Mouse (Mus musculus) hindbrain, embryonic 10.5 days (tissue): ENCODE results near the gene Gm21731. TPM values are rescaled to one million over a fixed set of nuclear protein-coding genes. Genes with fewer than 3 reads are reported as not detected.
"Not testable (repeated sequence)": the region's sequence is repeated elsewhere in the genome, so short reads cannot be mapped to it uniquely, and the experiment has no call there.

Experiments
- DNase-seq: peaks from one replicate; pipeline ENCODE4 v3.0.0-alpha.2; 2017; ENCODE audit warnings: low spot score
- H3K27ac ChIP-seq: fragments of 300-500 bp; sonication (generic); 2 replicates; pipeline ENCODE4 v1.5.1; 2016; ENCODE audit warnings: mild to moderate bottlenecking, moderate library complexity
- H3K27me3 ChIP-seq: fragments of 300-500 bp; sonication (generic); 2 replicates; pipeline ENCODE4 v1.6.1; 2016; ENCODE audit warnings: mild to moderate bottlenecking; ENCODE audit not compliant: poor library complexity, insufficient read depth, severe bottlenecking
- H3K36me3 ChIP-seq: fragments of 300-500 bp; sonication (generic); 2 replicates; pipeline ENCODE4 v1.6.1; 2016; ENCODE audit warnings: mild to moderate bottlenecking, moderate library complexity
- H3K4me1 ChIP-seq: fragments of 300-500 bp; sonication (generic); replicated peaks from 2 replicates; pipeline ENCODE4 v1.6.1; 2016; ENCODE audit warnings: mild to moderate bottlenecking
- H3K4me3 ChIP-seq: fragments of 300-500 bp; sonication (generic); 2 replicates; pipeline ENCODE4 v1.5.1; 2016; ENCODE audit warnings: mild to moderate bottlenecking, moderate library complexity
- H3K9me3 ChIP-seq: fragments of 300-500 bp; sonication (generic); 2 replicates; pipeline ENCODE4 v1.6.1; 2016; ENCODE audit warnings: mild to moderate bottlenecking, moderate library complexity
- WGBS: fragments of 180-500 bp; shearing (Covaris S2); methylation state at CpG from one replicate; pipeline ENCODE4 v1.1.7; 2016; 5-methylcytosine and 5-hydroxymethylcytosine counted together
- polyA plus RNA-seq: library from polyadenylated mRNA; unstranded; fragments of >200 nt; fragmentation: Nextera tagmentation; extraction: Ambion mirVana; gene quantifications from 2 replicates; pipeline ENCODE4 v1.2.1, GENCODE M21; 2016

Gm21731 gene
- polyA plus RNA-seq = not detected in 2 replicates

- not testable (repeated sequence) for H3K4me1 ChIP-seq, H3K9me3 ChIP-seq, H3K27ac ChIP-seq, H3K27me3 ChIP-seq, H3K4me3 ChIP-seq, H3K36me3 ChIP-seq, DNase-seq
These were observed at the start of gene Gm21731 for GRCm38 (mm10) chr13:120238811-120239210. Gene Gm21731 (plus strand): TSS chr13:120239111.

- not testable (repeated sequence) for H3K27me3 ChIP-seq, H3K9me3 ChIP-seq, H3K4me1 ChIP-seq, DNase-seq, H3K4me3 ChIP-seq, H3K27ac ChIP-seq, H3K36me3 ChIP-seq
- 84% methylated on average over 7 of the region's 8 CpGs for WGBS
These were observed 42.6 kb upstream of the Gm21731 start for GRCm38 (mm10) chr13:120196189-120196821.

- not testable (repeated sequence) for H3K4me3 ChIP-seq, H3K9me3 ChIP-seq, H3K36me3 ChIP-seq, H3K27ac ChIP-seq, DNase-seq, H3K27me3 ChIP-seq, H3K4me1 ChIP-seq
- no CpG with 5 or more reads among the region's 2 CpGs for WGBS
These were observed 23.1 kb upstream of the Gm21731 start, which contains the start of gene Gm21762 for GRCm38 (mm10) chr13:120215847-120216246. Gene Gm21762 (minus strand): TSS chr13:120215947.

GRCm38 (mm10) chr13:120220922-120221321, 18.0 kb upstream of the Gm21731 start:
- not testable (repeated sequence) for H3K27me3 ChIP-seq, H3K36me3 ChIP-seq, H3K4me3 ChIP-seq, H3K27ac ChIP-seq, DNase-seq, H3K4me1 ChIP-seq, H3K9me3 ChIP-seq
- WGBS = 82% methylated on average over 5 of the region's 5 CpGs

- H3K27ac ChIP-seq, H3K9me3 ChIP-seq, H3K4me1 ChIP-seq, H3K27me3 ChIP-seq, H3K36me3 ChIP-seq, H3K4me3 ChIP-seq, DNase-seq: not testable (repeated sequence)
- 92% methylated on average over 16 of the region's 25 CpGs for WGBS
These were observed 15.8 kb upstream of the Gm21731 start for GRCm38 (mm10) chr13:120223012-120223659.

GRCm38 (mm10) chr13:120231798-120232197, 7.1 kb upstream of the Gm21731 start:
- not testable (repeated sequence) for H3K4me3 ChIP-seq, H3K9me3 ChIP-seq, H3K4me1 ChIP-seq, H3K36me3 ChIP-seq, DNase-seq, H3K27me3 ChIP-seq, H3K27ac ChIP-seq
- 95% methylated on average over 17 of the region's 17 CpGs for WGBS

- not testable (repeated sequence) for H3K4me1 ChIP-seq, H3K36me3 ChIP-seq, H3K27ac ChIP-seq, H3K27me3 ChIP-seq, H3K4me3 ChIP-seq, H3K9me3 ChIP-seq, DNase-seq
- WGBS = 72% methylated on average over 14 of the region's 25 CpGs
These were observed 6.4 kb upstream of the Gm21731 start for GRCm38 (mm10) chr13:120232447-120233049.

GRCm38 (mm10) chr13:120251208-120251924, 12.5 kb downstream of the Gm21731 start:
- H3K9me3 ChIP-seq, H3K4me3 ChIP-seq, DNase-seq, H3K27me3 ChIP-seq, H3K4me1 ChIP-seq, H3K36me3 ChIP-seq, H3K27ac ChIP-seq: not testable (repeated sequence)
- 78% methylated on average over 2 of the region's 3 CpGs for WGBS

GRCm38 (mm10) chr13:120258817-120259658, 20.1 kb downstream of the Gm21731 start:
- not testable (repeated sequence) for H3K36me3 ChIP-seq, H3K4me1 ChIP-seq, H3K4me3 ChIP-seq, H3K27ac ChIP-seq, DNase-seq, H3K27me3 ChIP-seq, H3K9me3 ChIP-seq
- 92% methylated on average over 3 of the region's 3 CpGs for WGBS

GRCm38 (mm10) chr13:120259718-120260117, 20.8 kb downstream of the Gm21731 start:
- WGBS = 78% methylated on average over 3 of the region's 3 CpGs
- H3K4me1 ChIP-seq, H3K9me3 ChIP-seq: not testable (repeated sequence)

GRCm38 (mm10) chr13:120262870-120263269, 24.0 kb downstream of the Gm21731 start, which contains the start of gene AF067061:
Gene AF067061 (plus strand): TSS chr13:120263114.
- H3K36me3 ChIP-seq, H3K9me3 ChIP-seq, H3K27me3 ChIP-seq, H3K27ac ChIP-seq, H3K4me1 ChIP-seq, H3K4me3 ChIP-seq, DNase-seq: not testable (repeated sequence)
- WGBS = 91% methylated on average over 2 of the region's 2 CpGs

More at GRCm38 (mm10) chr13:120259718-120260117, 20.8 kb downstream of the Gm21731 start:
- not testable (repeated sequence) for DNase-seq, H3K27me3 ChIP-seq, H3K4me3 ChIP-seq, H3K27ac ChIP-seq, H3K36me3 ChIP-seq

- not testable (repeated sequence) for H3K27ac ChIP-seq, DNase-seq, H3K27me3 ChIP-seq, H3K36me3 ChIP-seq, H3K9me3 ChIP-seq, H3K4me1 ChIP-seq, H3K4me3 ChIP-seq
- WGBS = 30% methylated on average over 2 of the region's 2 CpGs
These were observed 38.9 kb downstream of the Gm21731 start for GRCm38 (mm10) chr13:120277837-120278236.
